ENCODE assay signal across 9 mouse cellular contexts in genomic region chr13:57246238-57246963, GRCm38 (mm10).
A peak's percentile ranks its signal among the peaks of the same experiment; 100 is the strongest.
DNase-seq lines count a peak whose midpoint lies in the region; ATAC-seq lines count a peak whose summit lies in the region.
"Had no signal": no experiment of that assay in that cellular context is flagged by ENCODE, and none has a peak within 500 bp of the region (broad histone marks: within the 10 kb centered on the region; RNA-seq: fewer than 3 reads in every experiment).

No protein-coding gene starts in this region.

- no peak overlapping the region for H3K9ac ChIP-seq in kidney, embryonic 16.5 days (replicated peaks; ENCODE audit: low read length)
- H3K9ac ChIP-seq in liver, embryonic 11.5 days (ENCODE audit: low read depth, low read length) = no peak overlapping the region

- H3K27ac ChIP-seq in kidney, embryonic 16.5 days (ENCODE audit: low read length) = no peak overlapping the region
- H3K27ac ChIP-seq in liver, embryonic 11.5 days (ENCODE audit: low read depth, low read length) = no peak overlapping the region

- H3K9me3 ChIP-seq in kidney, embryonic 16.5 days (ENCODE audit: low read length) = no peaks in the 10 kb centered on the region
- no peaks in the 10 kb centered on the region for H3K9me3 ChIP-seq in liver, embryonic 11.5 days (ENCODE audit: control insufficient read depth, low read length)

- ATAC-seq in kidney, embryonic 16.5 days (ENCODE audit: low FRiP score, low TSS enrichment) = peak; percentile 77
- no peak for ATAC-seq in liver, embryonic 11.5 days (replicated peaks; ENCODE audit: low FRiP score)

- H3K36me3 ChIP-seq in kidney, embryonic 16.5 days (ENCODE audit: insufficient read depth, low read length) = no peaks in the 10 kb centered on the region
- H3K36me3 ChIP-seq in liver, embryonic 11.5 days (ENCODE audit: control insufficient read depth, insufficient read depth, low read length) = no peaks in the 10 kb centered on the region

- no peaks in the 10 kb centered on the region; the same call in 1 of the 2 replicates for H3K4me1 ChIP-seq in kidney, embryonic 16.5 days (ENCODE audit: insufficient read depth, low read length)
- no peaks in the 10 kb centered on the region for H3K4me1 ChIP-seq in liver, embryonic 11.5 days (replicated peaks; ENCODE audit: control insufficient read depth, insufficient read depth, low read length)

- no peaks in the 10 kb centered on the region for H3K27me3 ChIP-seq in kidney, embryonic 16.5 days (ENCODE audit: insufficient read depth, low read length)
- H3K27me3 ChIP-seq in liver, embryonic 11.5 days (replicated peaks; ENCODE audit: control insufficient read depth, insufficient read depth, low read length) = no peaks in the 10 kb centered on the region

- 59% methylated on average over 18 of the region's 18 CpGs for WGBS in kidney, embryonic 16.5 days
- 73% methylated on average over 18 of the region's 18 CpGs for WGBS in liver, embryonic 11.5 days

- peak; percentile 11 to 55 for DNase-seq in adrenal gland, adult (ENCODE audit: inconsistent age in 2 of 2, low spot score in 1 of 2)
- no peak for DNase-seq in adrenal gland, postnatal 4 days (ENCODE audit: low spot score in 2 of 2)
- DNase-seq in heart, adult 11 months = peak; percentile 71
- no peak for DNase-seq in heart, adult 8-10 months (ENCODE audit: low spot score)
- DNase-seq in brain, adult 2 months (ENCODE audit: low read depth, low spot score) = peak; percentile 64
- no peak for DNase-seq in liver, embryonic 11.5 days (ENCODE audit: low spot score)
- DNase-seq in heart, postnatal 25 days (ENCODE audit: low spot score) = no peak

- intact Hi-C loops in heart, postnatal 25 days (cut with DNase I) = no loop called here

- H3K4me2 ChIP-seq in kidney, embryonic 16.5 days (replicated peaks; ENCODE audit: low read depth, low read length) = peak overlapping the region; percentile 37
- no peak overlapping the region for H3K4me2 ChIP-seq in liver, embryonic 11.5 days

- no peak overlapping the region for H3K4me3 ChIP-seq in kidney, embryonic 16.5 days (ENCODE audit: low read length)
- H3K4me3 ChIP-seq in liver, embryonic 11.5 days (ENCODE audit: low read depth, low read length) = no peak overlapping the region
- H3K4me3 ChIP-seq: myocyte had no signal

Comparison
In these comparisons a context has a peak if more than half of its experiments do, and no peak if none do; other contexts are left out.
1. DNase-seq: peak in adrenal gland, adult (2 of 2), heart, adult 11 months (single experiment) and brain, adult 2 months (single experiment); none in adrenal gland, postnatal 4 days (0 of 2), heart, adult 8-10 months (single experiment), liver, embryonic 11.5 days (single experiment) and heart, postnatal 25 days (single experiment).